Mouse (Mus musculus): Measurements from ENCODE around the gene Sgsm2.

- TF ChIP-seq CTCF (IDR thresholded peaks at IDR 0.05; ENCODE audit: low read depth) (no peak), EP300 (IDR thresholded peaks at IDR 0.05; ENCODE audit: low read depth) (no peak)
These were observed 65.7 kb downstream of the Sgsm2 start for GRCm38 (mm10) chr11:74831191-74831605.

Measured in heart, postnatal 0 days (tissue).